In genomic region chr5:114560533-114560936, GRCm38 (mm10) we compare ENCODE assay signal across 9 mouse cellular contexts. TPM values are rescaled to one million over a fixed set of nuclear protein-coding genes. Genes with fewer than 3 reads are reported as not detected.
A peak's percentile ranks its signal among the peaks of the same experiment; 100 is the strongest.
DNase-seq lines count a peak whose midpoint lies in the region; ATAC-seq and TF ChIP-seq lines count a peak whose summit lies in the region.
"Had no signal": no experiment of that assay in that cellular context is flagged by ENCODE, and none has a peak within 500 bp of the region (broad histone marks: within the 10 kb centered on the region; RNA-seq: fewer than 3 reads in every experiment).

No protein-coding gene starts in this region.

- TF ChIP-seq CTCF in midbrain, postnatal 0 days (IDR thresholded peaks at IDR 0.05), result no peak

- H3K36me3 ChIP-seq in forebrain, embryonic 10.5 days (replicated peaks), result no peaks in the 10 kb centered on the region
- no peaks in the 10 kb centered on the region for H3K36me3 ChIP-seq in forebrain, embryonic 11.5 days (ENCODE audit: control insufficient read depth, insufficient read depth, low read length)
- H3K36me3 ChIP-seq in midbrain, embryonic 11.5 days (ENCODE audit: control insufficient read depth, insufficient read depth, low read length), result no peaks in the 10 kb centered on the region
- no peaks in the 10 kb centered on the region for H3K36me3 ChIP-seq in midbrain, postnatal 0 days (ENCODE audit: insufficient read depth, low read length)
- H3K36me3 ChIP-seq in stomach, embryonic 14.5 days (ENCODE audit: control insufficient read depth, insufficient read depth, low read length), result no peaks in the 10 kb centered on the region

- ATAC-seq in forebrain, embryonic 11.5 days (replicated peaks; ENCODE audit: low FRiP score), result no peak
- no peak for ATAC-seq in midbrain, embryonic 11.5 days (ENCODE audit: low FRiP score)
- ATAC-seq in midbrain, postnatal 0 days (ENCODE audit: low FRiP score), result no peak; the same call in 1 of the 2 replicates
- ATAC-seq in stomach, embryonic 14.5 days (ENCODE audit: insufficient number of reproducible peaks, insufficient read depth, low FRiP score, low read depth), result peak; percentile 57

- peak overlapping the region; percentile 66 for H3K27ac ChIP-seq in forebrain, embryonic 10.5 days
- H3K27ac ChIP-seq in forebrain, embryonic 11.5 days (ENCODE audit: low read depth, low read length), result no peak overlapping the region
- H3K27ac ChIP-seq in midbrain, embryonic 11.5 days (ENCODE audit: low read depth, low read length), result no peak overlapping the region
- no peak overlapping the region for H3K27ac ChIP-seq in midbrain, postnatal 0 days (ENCODE audit: low read depth, low read length)
- no peak overlapping the region for H3K27ac ChIP-seq in stomach, embryonic 14.5 days (ENCODE audit: low read length)
- H3K27ac ChIP-seq: gastrocnemius, adult 2 months had no signal

- H3K9ac ChIP-seq in forebrain, embryonic 11.5 days (ENCODE audit: low read length), result no peak overlapping the region
- H3K9ac ChIP-seq in midbrain, embryonic 11.5 days (ENCODE audit: low read length), result 0 out of 2 replicates have a peak overlapping the region, but pooled peaks have one; percentile 16
- no peak overlapping the region for H3K9ac ChIP-seq in midbrain, postnatal 0 days (replicated peaks; ENCODE audit: low read length, poor library complexity, severe bottlenecking)
- H3K9ac ChIP-seq in stomach, embryonic 14.5 days (replicated peaks; ENCODE audit: low read depth, low read length), result no peak overlapping the region

- no peak overlapping the region for H3K4me2 ChIP-seq in forebrain, embryonic 11.5 days (ENCODE audit: low read depth, low read length, severe bottlenecking)
- H3K4me2 ChIP-seq in midbrain, embryonic 11.5 days, result no peak overlapping the region
- no peak overlapping the region for H3K4me2 ChIP-seq in midbrain, postnatal 0 days (ENCODE audit: low read depth, low read length, poor library complexity, severe bottlenecking)
- H3K4me2 ChIP-seq in stomach, embryonic 14.5 days (replicated peaks; ENCODE audit: low read depth, low read length), result no peak overlapping the region

- WGBS in forebrain, embryonic 10.5 days, result 26% methylated on average over 9 of the region's 9 CpGs
- WGBS in forebrain, embryonic 11.5 days, result 28% methylated on average over 9 of the region's 9 CpGs
- 36% methylated on average over 9 of the region's 9 CpGs for WGBS in midbrain, embryonic 11.5 days
- 27% methylated on average over 6 of the region's 9 CpGs for WGBS in midbrain, postnatal 0 days
- WGBS in stomach, embryonic 14.5 days, result 13% methylated on average over 9 of the region's 9 CpGs

- peaks cover 36% of the 10 kb centered on the region for H3K27me3 ChIP-seq in forebrain, embryonic 10.5 days (ENCODE audit: poor library complexity, severe bottlenecking)
- H3K27me3 ChIP-seq in forebrain, embryonic 11.5 days (ENCODE audit: control insufficient read depth, insufficient read depth, low read length), result no peaks in the 10 kb centered on the region
- H3K27me3 ChIP-seq in midbrain, embryonic 11.5 days (ENCODE audit: control insufficient read depth, insufficient read depth, low read length), result peaks cover 3% of the 10 kb centered on the region; the same call in 1 of the 2 replicates
- H3K27me3 ChIP-seq in midbrain, postnatal 0 days (ENCODE audit: insufficient read depth, low read length), result no peaks in the 10 kb centered on the region
- H3K27me3 ChIP-seq in stomach, embryonic 14.5 days (ENCODE audit: control insufficient read depth, insufficient read depth, low read length), result no peaks in the 10 kb centered on the region

- peaks cover 47% of the 10 kb centered on the region for H3K4me1 ChIP-seq in forebrain, embryonic 10.5 days
- H3K4me1 ChIP-seq in forebrain, embryonic 11.5 days (replicated peaks; ENCODE audit: control insufficient read depth, insufficient read depth, low read length), result peaks cover 10% of the 10 kb centered on the region; the same call in 1 of the 2 replicates
- peaks cover 14% of the 10 kb centered on the region for H3K4me1 ChIP-seq in midbrain, embryonic 11.5 days (ENCODE audit: control insufficient read depth, insufficient read depth, low read length)
- H3K4me1 ChIP-seq in midbrain, postnatal 0 days (ENCODE audit: insufficient read depth, low read length), result peaks cover 2% of the 10 kb centered on the region; the same call in 1 of the 2 replicates
- H3K4me1 ChIP-seq in stomach, embryonic 14.5 days (ENCODE audit: control insufficient read depth, insufficient read depth, low read length), result peaks cover 16% of the 10 kb centered on the region

- no peak for DNase-seq in forebrain, embryonic 10.5 days (ENCODE audit: extremely low spot score, low spot score)
- DNase-seq in forebrain, embryonic 11.5 days (ENCODE audit: low spot score), result no peak
- no peak for DNase-seq in midbrain, embryonic 11.5 days (ENCODE audit: low spot score, missing footprints)
- no peak for DNase-seq in midbrain, postnatal 0 days (ENCODE audit: low spot score)
- DNase-seq in induced T-regulatory cell, adult 2 months (ENCODE audit: low read depth), result peak; percentile 37
- no peak for DNase-seq in yolk sac, embryonic 10.5 days (ENCODE audit: low spot score)
- no peak for DNase-seq in left cerebral cortex, adult 8-10 months (ENCODE audit: low spot score in 2 of 2)
- DNase-seq: gastrocnemius, adult 2 months had no signal

- H3K9me3 ChIP-seq in forebrain, embryonic 10.5 days, result peaks cover 20% of the 10 kb centered on the region
- no peaks in the 10 kb centered on the region; the same call in 1 of the 2 replicates for H3K9me3 ChIP-seq in forebrain, embryonic 11.5 days (ENCODE audit: control insufficient read depth, low read length)
- peaks cover 5% of the 10 kb centered on the region; the same call in 1 of the 2 replicates for H3K9me3 ChIP-seq in midbrain, embryonic 11.5 days (ENCODE audit: control insufficient read depth, low read length)
- H3K9me3 ChIP-seq in midbrain, postnatal 0 days (ENCODE audit: low read length), result no peaks in the 10 kb centered on the region
- H3K9me3 ChIP-seq in stomach, embryonic 14.5 days (ENCODE audit: control insufficient read depth, low read depth, low read length), result no peaks in the 10 kb centered on the region; the same call in 1 of the 2 replicates

- H3K4me3 ChIP-seq in forebrain, embryonic 10.5 days, result peak overlapping the region; percentile 12; the same call in 1 of the 2 replicates
- H3K4me3 ChIP-seq in forebrain, embryonic 11.5 days (ENCODE audit: low read depth, low read length), result no peak overlapping the region
- no peak overlapping the region for H3K4me3 ChIP-seq in midbrain, embryonic 11.5 days (ENCODE audit: low read depth, low read length)
- no peak overlapping the region for H3K4me3 ChIP-seq in midbrain, postnatal 0 days (ENCODE audit: low read depth, low read length)
- no peak overlapping the region for H3K4me3 ChIP-seq in stomach, embryonic 14.5 days (ENCODE audit: low read depth, low read length)
- H3K4me3 ChIP-seq: gastrocnemius, adult 2 months had no signal

RNA-seq across cellular contexts. Expression of gene Fam222a, which starts 7.3 kb away (rescaled TPM):
- polyA plus RNA-seq in forebrain, embryonic 10.5 days (2016; fragmentation: Nextera tagmentation; extraction: Ambion mirVana), result 3.9 and 4.1 TPM in 2 replicates
- polyA plus RNA-seq in forebrain, embryonic 11.5 days (2014; fragmentation: Nextera tagmentation; extraction: Ambion mirVana), result 8.7 and 9.4 TPM in 2 replicates
- polyA plus RNA-seq in midbrain, embryonic 11.5 days (2014; fragmentation: Nextera tagmentation; extraction: Ambion mirVana), result 5.8 and 6.7 TPM in 2 replicates
- total RNA-seq in midbrain, postnatal 0 days (2014; rRNA removed), result 5.6 and 10.4 TPM in 2 replicates
- polyA plus RNA-seq in midbrain, postnatal 0 days (2015; fragmentation: Nextera tagmentation; extraction: Ambion mirVana), result 3.5 and 4.2 TPM in 2 replicates
- polyA plus RNA-seq in stomach, embryonic 14.5 days (2014; fragmentation: Nextera tagmentation; extraction: Ambion mirVana), result 2.8 and 2.9 TPM in 2 replicates
- total RNA-seq in left cerebral cortex, adult 8-10 months (2022), result 10 to 100 TPM in 3 of 4 experiments, 1 to 10 TPM in 1; 8.6 to 12.8 (median 11.6) TPM
